Mouse (Mus musculus): ENCODE measurements around the gene Neurog3. TPM values are rescaled to one million over a fixed set of nuclear protein-coding genes. Genes with fewer than 3 reads are reported as not detected.

Gene Neurog3
- 0.13 and 0.18 TPM in 2 replicates for polyA plus RNA-seq (2012; rRNA removed)

DNA sequence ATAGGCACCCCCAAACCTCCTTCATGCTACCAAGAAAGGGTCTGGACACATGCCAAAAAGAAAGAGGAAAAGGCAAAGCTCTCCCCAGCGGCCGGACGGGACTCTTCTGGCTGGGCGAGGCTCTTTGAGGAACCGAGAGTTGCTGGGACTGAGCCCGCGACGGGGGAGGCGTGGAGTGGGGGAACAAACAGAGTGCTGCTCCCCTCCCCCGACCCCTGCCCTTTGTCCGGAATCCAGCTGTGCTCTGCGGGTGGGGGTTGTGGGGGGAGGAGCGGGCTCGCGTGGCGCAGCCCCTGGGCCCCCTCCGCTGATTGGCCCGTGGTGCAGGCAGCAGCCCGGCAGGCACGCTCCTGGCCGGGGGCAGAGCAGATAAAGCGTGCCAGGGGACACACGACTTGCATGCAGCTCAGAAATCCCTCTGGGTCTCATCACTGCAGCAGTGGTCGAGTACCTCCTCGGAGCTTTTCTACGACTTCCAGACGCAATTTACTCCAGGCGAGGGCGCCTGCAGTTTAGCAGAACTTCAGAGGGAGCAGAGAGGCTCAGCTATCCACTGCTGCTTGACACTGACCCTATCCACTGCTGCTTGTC lies at the start of gene Neurog3:
Gene Neurog3 (plus strand): TSS at position 400 of the 591 bp plus-strand sequence.
- Histone ChIP-seq H3K4me3 (replicated peaks; ENCODE audit: insufficient read depth, low read depth, low read length) (no peak within 1 kb of the TSS), H3K27me3 (ENCODE audit: control insufficient read depth, insufficient read depth, low read length) (no peaks in the 10 kb centered on the region; the same call in 1 of the 2 replicates), H3K4me1 (ENCODE audit: control insufficient read depth, insufficient read depth, low read length) (no peaks in the 10 kb centered on the region), H3K27ac (ENCODE audit: insufficient read depth, low read length) (no peak within 1 kb of the TSS)
- TF ChIP-seq CTCF (IDR thresholded peaks at IDR 0.05; ENCODE audit: borderline replicate concordance, insufficient read depth, low read depth, low read length) = no peak
- TF ChIP-seq POLR2A (IDR thresholded peaks at IDR 0.05; ENCODE audit: borderline replicate concordance, insufficient read depth, low read length) = no peak
- DNase-seq = no peak
- 2% methylated on average over 29 of the region's 29 CpGs for WGBS

DNA sequence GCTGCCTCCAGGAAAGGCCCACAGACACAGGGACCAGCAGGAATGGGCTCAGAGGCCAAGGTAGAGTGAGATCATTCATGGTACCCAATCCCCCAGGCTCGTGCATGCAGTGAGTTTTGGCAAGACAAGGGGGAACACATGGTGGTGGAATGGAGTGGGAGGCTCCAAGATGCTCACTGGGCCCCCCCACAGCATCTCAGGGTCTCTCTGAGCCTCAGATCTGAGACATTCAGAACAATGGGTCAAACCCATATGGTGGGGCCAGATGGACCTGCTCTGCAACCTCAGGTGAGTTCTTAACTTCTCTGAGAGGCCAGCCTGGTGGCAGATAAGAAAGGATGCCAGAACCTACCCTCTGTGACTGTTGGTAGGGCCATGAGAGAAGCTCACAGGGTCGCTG lies 46.8 kb upstream of the Neurog3 start:
- DNase-seq = peak in 1 of 2 experiments; percentile 36

DNA sequence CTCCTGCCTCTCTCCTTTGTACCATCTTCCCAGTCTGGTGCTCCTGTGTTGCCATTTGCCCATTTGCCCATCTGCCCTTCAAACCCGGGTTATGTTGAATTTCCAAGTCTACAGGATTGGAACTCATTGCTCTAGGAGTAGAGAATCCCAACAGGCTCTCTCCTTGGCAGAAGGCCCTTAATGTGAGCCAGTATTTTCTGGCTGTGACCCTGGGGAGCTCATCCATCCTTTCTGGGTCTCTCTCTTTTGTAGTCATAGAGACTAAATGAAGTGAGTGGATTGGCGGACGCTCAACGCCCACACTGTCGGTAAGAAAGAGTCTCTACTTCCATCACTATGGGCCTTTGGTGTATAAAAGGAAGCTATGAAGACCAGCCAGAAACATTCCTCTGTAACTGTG lies 46.1 kb upstream of the Neurog3 start:
- TF ChIP-seq POLR2A (IDR thresholded peaks at IDR 0.05; ENCODE audit: borderline replicate concordance, insufficient read depth, low read length) (no peak), CTCF (IDR thresholded peaks at IDR 0.05; ENCODE audit: borderline replicate concordance, insufficient read depth, low read depth, low read length) (no peak)
- Histone ChIP-seq H3K27ac (ENCODE audit: insufficient read depth, low read length) (no peak overlapping the region), H3K4me3 (replicated peaks; ENCODE audit: insufficient read depth, low read depth, low read length) (no peak overlapping the region), H3K4me1 (ENCODE audit: control insufficient read depth, insufficient read depth, low read length) (peaks cover 14% of the 10 kb centered on the region), H3K27me3 (ENCODE audit: control insufficient read depth, insufficient read depth, low read length) (no peaks in the 10 kb centered on the region)
- WGBS = 80% methylated on average over 5 of the region's 5 CpGs
- DNase-seq = no peak

More for the DNA sequence above, 46.8 kb upstream of the Neurog3 start:
- H3K4me1 ChIP-seq (ENCODE audit: control insufficient read depth, insufficient read depth, low read length) = peaks cover 14% of the 10 kb centered on the region
- no peaks in the 10 kb centered on the region for H3K27me3 ChIP-seq (ENCODE audit: control insufficient read depth, insufficient read depth, low read length)
- TF ChIP-seq POLR2A (IDR thresholded peaks at IDR 0.05; ENCODE audit: borderline replicate concordance, insufficient read depth, low read length) = no peak
- TF ChIP-seq CTCF (IDR thresholded peaks at IDR 0.05; ENCODE audit: borderline replicate concordance, insufficient read depth, low read depth, low read length) = no peak
- whole genome bisulfite sequencing = 53% methylated on average over 2 of the region's 2 CpGs
- H3K27ac ChIP-seq (ENCODE audit: insufficient read depth, low read length) = no peak overlapping the region
- H3K4me3 ChIP-seq (replicated peaks; ENCODE audit: insufficient read depth, low read depth, low read length) = no peak overlapping the region

DNA sequence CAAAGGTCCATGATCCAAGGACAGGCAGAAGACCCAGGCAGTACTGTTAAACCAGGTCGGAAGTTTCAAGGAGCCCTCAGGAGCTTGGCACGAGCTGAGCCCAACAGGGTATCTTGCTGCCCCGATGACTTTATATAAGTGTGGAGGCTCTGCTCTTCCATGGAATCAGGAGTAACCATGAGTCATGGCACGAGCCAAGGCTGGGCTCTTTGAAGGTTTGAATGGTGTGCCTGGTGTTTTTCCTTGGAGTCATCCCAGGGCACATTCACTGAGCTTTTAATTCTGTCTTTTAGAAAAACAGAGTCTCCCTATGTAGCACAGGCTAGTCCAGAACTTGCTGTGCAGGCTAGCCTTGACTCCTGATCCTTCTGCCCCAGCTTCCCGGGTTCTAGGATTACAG lies 44.5 kb upstream of the Neurog3 start:
- no peak for DNase-seq
- Histone ChIP-seq H3K27ac (ENCODE audit: insufficient read depth, low read length) (no peak overlapping the region), H3K27me3 (ENCODE audit: control insufficient read depth, insufficient read depth, low read length) (no peaks in the 10 kb centered on the region), H3K4me3 (replicated peaks; ENCODE audit: insufficient read depth, low read depth, low read length) (no peak overlapping the region), H3K4me1 (ENCODE audit: control insufficient read depth, insufficient read depth, low read length) (peaks cover 10% of the 10 kb centered on the region)
- WGBS = 70% methylated on average over 5 of the region's 5 CpGs
- no peak for TF ChIP-seq CTCF (IDR thresholded peaks at IDR 0.05; ENCODE audit: borderline replicate concordance, insufficient read depth, low read depth, low read length)
- no peak for TF ChIP-seq POLR2A (IDR thresholded peaks at IDR 0.05; ENCODE audit: borderline replicate concordance, insufficient read depth, low read length)

DNA sequence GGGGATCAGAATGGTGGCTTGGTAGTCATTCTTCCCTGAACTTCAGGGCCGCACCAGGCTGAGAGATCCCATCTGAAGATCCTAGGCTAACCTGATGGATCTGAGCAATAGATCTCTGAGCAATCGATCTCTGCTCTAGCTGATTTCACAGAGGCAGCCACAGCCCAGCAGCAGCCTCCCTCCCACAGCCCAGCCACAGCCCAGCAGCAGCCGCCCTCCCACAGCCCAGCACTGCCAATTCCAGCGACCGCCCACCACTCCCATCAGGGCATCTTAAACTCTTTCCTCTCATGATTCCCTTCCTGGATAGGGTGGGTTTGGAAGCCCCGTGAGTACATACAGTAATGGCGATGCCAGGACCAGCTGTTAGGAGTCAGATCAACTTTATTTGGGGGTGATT lies 43.8 kb upstream of the Neurog3 start:
- Histone ChIP-seq H3K4me3 (replicated peaks; ENCODE audit: insufficient read depth, low read depth, low read length) (no peak overlapping the region), H3K27me3 (ENCODE audit: control insufficient read depth, insufficient read depth, low read length) (no peaks in the 10 kb centered on the region), H3K4me1 (ENCODE audit: control insufficient read depth, insufficient read depth, low read length) (peaks cover 4% of the 10 kb centered on the region), H3K27ac (ENCODE audit: insufficient read depth, low read length) (no peak overlapping the region)
- TF ChIP-seq POLR2A (IDR thresholded peaks at IDR 0.05; ENCODE audit: borderline replicate concordance, insufficient read depth, low read length) = no peak
- no peak for TF ChIP-seq CTCF (IDR thresholded peaks at IDR 0.05; ENCODE audit: borderline replicate concordance, insufficient read depth, low read depth, low read length)
- DNase-seq = no peak
- WGBS = 57% methylated on average over 7 of the region's 7 CpGs

DNA sequence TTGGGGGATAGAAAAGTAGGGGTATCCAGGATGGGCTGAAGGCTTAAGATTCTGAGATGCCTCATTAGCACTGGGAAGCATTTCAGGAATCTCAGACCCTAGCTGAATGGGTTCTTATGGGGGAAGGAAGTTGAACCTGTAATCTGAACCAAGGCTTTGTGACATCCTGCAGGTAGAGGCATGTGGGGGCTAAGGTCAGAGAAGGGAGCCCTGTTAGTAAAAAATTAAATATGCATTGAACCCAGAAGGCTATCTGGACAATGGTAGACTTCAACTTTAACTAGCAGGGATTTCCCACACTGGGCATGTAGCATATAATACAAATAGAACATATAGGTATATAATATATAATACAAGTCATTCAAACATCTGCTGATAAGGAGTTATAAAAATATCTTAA lies 43.4 kb upstream of the Neurog3 start:
- DNase-seq = no peak
- no peaks in the 10 kb centered on the region; the same call in 1 of the 2 replicates for H3K4me1 ChIP-seq (ENCODE audit: control insufficient read depth, insufficient read depth, low read length)
- H3K4me3 ChIP-seq (replicated peaks; ENCODE audit: insufficient read depth, low read depth, low read length) = no peak overlapping the region
- H3K27ac ChIP-seq (ENCODE audit: insufficient read depth, low read length) = no peak overlapping the region
- TF ChIP-seq POLR2A (IDR thresholded peaks at IDR 0.05; ENCODE audit: borderline replicate concordance, insufficient read depth, low read length) (no peak), CTCF (IDR thresholded peaks at IDR 0.05; ENCODE audit: borderline replicate concordance, insufficient read depth, low read depth, low read length) (no peak)
- H3K27me3 ChIP-seq (ENCODE audit: control insufficient read depth, insufficient read depth, low read length) = no peaks in the 10 kb centered on the region

DNA sequence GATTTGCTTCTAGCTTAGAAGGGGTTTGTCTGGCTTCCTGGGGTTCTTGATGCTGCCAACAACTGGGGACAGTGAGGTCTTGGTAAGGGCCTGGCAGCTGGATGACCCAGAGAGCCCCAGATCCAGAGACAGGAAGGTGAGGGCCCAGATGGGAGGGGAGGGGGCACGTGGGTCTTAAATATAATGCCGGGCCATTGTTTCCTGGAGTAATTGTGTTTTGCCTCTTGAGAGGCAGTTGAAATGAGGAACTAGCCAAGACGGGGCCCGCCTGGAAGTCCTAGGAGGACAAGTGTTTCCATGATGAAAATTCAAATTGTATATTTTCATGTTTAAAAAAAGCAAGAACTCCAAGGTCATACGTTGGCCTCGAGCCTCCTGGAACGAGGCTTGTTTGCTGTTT lies 39.0 kb upstream of the Neurog3 start:
- no peak for DNase-seq
- TF ChIP-seq POLR2A (IDR thresholded peaks at IDR 0.05; ENCODE audit: borderline replicate concordance, insufficient read depth, low read length) (no peak), CTCF (IDR thresholded peaks at IDR 0.05; ENCODE audit: borderline replicate concordance, insufficient read depth, low read depth, low read length) (no peak)
- no peak overlapping the region for H3K27ac ChIP-seq (ENCODE audit: insufficient read depth, low read length)
- 83% methylated on average over 7 of the region's 7 CpGs for whole genome bisulfite sequencing
- H3K4me3 ChIP-seq (replicated peaks; ENCODE audit: insufficient read depth, low read depth, low read length) = no peak overlapping the region
- no peaks in the 10 kb centered on the region for H3K27me3 ChIP-seq (ENCODE audit: control insufficient read depth, insufficient read depth, low read length)
- no peaks in the 10 kb centered on the region; the same call in 1 of the 2 replicates for H3K4me1 ChIP-seq (ENCODE audit: control insufficient read depth, insufficient read depth, low read length)

DNA sequence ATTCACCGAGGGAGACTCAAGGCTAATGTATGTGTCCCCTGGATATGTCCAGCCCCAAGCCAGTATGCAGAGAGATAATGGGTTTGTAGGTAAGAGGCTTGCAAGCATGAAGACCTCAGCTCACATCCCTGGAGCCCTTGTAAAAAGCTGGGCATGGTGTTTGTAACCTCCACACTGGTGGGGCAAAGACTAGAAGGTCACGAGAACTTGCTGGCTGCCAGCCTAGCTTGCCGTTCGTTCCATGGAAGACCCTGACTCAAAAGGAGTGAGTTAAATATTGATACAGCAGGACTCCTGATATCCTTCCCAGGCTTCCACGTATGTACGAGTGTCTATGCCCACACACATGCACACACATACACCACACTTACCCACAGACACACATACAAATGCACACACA lies 38.5 kb upstream of the Neurog3 start:
- TF ChIP-seq CTCF (IDR thresholded peaks at IDR 0.05; ENCODE audit: borderline replicate concordance, insufficient read depth, low read depth, low read length) (no peak), POLR2A (IDR thresholded peaks at IDR 0.05; ENCODE audit: borderline replicate concordance, insufficient read depth, low read length) (no peak)
- WGBS = 81% methylated on average over 6 of the region's 6 CpGs
- H3K4me3 ChIP-seq (replicated peaks; ENCODE audit: insufficient read depth, low read depth, low read length) = no peak overlapping the region
- DNase-seq = no peak
- H3K27me3 ChIP-seq (ENCODE audit: control insufficient read depth, insufficient read depth, low read length) = no peaks in the 10 kb centered on the region
- H3K4me1 ChIP-seq (ENCODE audit: control insufficient read depth, insufficient read depth, low read length) = no peaks in the 10 kb centered on the region; the same call in 1 of the 2 replicates
- no peak overlapping the region for H3K27ac ChIP-seq (ENCODE audit: insufficient read depth, low read length)
